Mouse (Mus musculus): Measurements from ENCODE around the gene Zdhhc8. TPM values are rescaled to one million over a fixed set of nuclear protein-coding genes. Genes with fewer than 3 reads are reported as not detected.

Zdhhc8 gene
- polyA plus RNA-seq, 1 experiment from 2014 or later = 1.6 TPM

- no peaks in the 10 kb centered on the region for H3K36me3 ChIP-seq (replicated peaks; ENCODE audit: insufficient read depth, low read length)
- no peak for DNase-seq
- no peaks in the 10 kb centered on the region for H3K9me3 ChIP-seq (ENCODE audit: low read length)
- H3K9ac ChIP-seq (replicated peaks) = no peak overlapping the region
- peaks cover 17% of the 10 kb centered on the region for H3K4me1 ChIP-seq (ENCODE audit: insufficient read depth)
- TF ChIP-seq CTCF (IDR thresholded peaks at IDR 0.05; ENCODE audit: low read depth) = no peak
- TF ChIP-seq EP300 (IDR thresholded peaks at IDR 0.05; ENCODE audit: low read depth) = no peak
- ATAC-seq = no peak
- WGBS (ENCODE audit: insufficient replicate concordance) = 29% methylated on average over 1 of the region's 1 CpGs
- H3K27me3 ChIP-seq (ENCODE audit: insufficient read depth, low read length) = no peaks in the 10 kb centered on the region
- H3K4me3 ChIP-seq (ENCODE audit: low read depth, low read length) = no peak overlapping the region
- no peak overlapping the region for H3K27ac ChIP-seq (ENCODE audit: low read depth)
- H3K4me2 ChIP-seq (ENCODE audit: low read depth, low read length) = no peak overlapping the region
Observed at GRCm38 (mm10) chr16:18233451-18233850, 1.5 kb downstream of the Zdhhc8 start.

GRCm38 (mm10) chr16:18231451-18231850 is 3.5 kb downstream of the Zdhhc8 start:
- H3K4me1 ChIP-seq (ENCODE audit: insufficient read depth) = peaks cover 17% of the 10 kb centered on the region
- H3K9me3 ChIP-seq (ENCODE audit: low read length) = no peaks in the 10 kb centered on the region
- H3K9ac ChIP-seq (replicated peaks) = no peak overlapping the region
- no peak for TF ChIP-seq EP300 (IDR thresholded peaks at IDR 0.05; ENCODE audit: low read depth)
- no peak for TF ChIP-seq CTCF (IDR thresholded peaks at IDR 0.05; ENCODE audit: low read depth)
- H3K4me2 ChIP-seq (ENCODE audit: low read depth, low read length) = no peak overlapping the region
- whole genome bisulfite sequencing (ENCODE audit: insufficient replicate concordance) = 75% methylated on average over 4 of the region's 4 CpGs
- DNase-seq (no peak), ATAC-seq (no peak)
- H3K27ac ChIP-seq (ENCODE audit: low read depth) = no peak overlapping the region
- H3K4me3 ChIP-seq (ENCODE audit: low read depth, low read length) = no peak overlapping the region
- no peaks in the 10 kb centered on the region for H3K27me3 ChIP-seq (ENCODE audit: insufficient read depth, low read length)
- peaks cover 1% of the 10 kb centered on the region; the same call in 1 of the 2 replicates for H3K36me3 ChIP-seq (replicated peaks; ENCODE audit: insufficient read depth, low read length)

GRCm38 (mm10) chr16:18231047-18231446 is 3.9 kb downstream of the Zdhhc8 start:
- Histone ChIP-seq H3K9ac (replicated peaks) (no peak overlapping the region), H3K36me3 (replicated peaks; ENCODE audit: insufficient read depth, low read length) (peaks cover 5% of the 10 kb centered on the region; the same call in 1 of the 2 replicates), H3K4me3 (ENCODE audit: low read depth, low read length) (no peak overlapping the region), H3K4me2 (ENCODE audit: low read depth, low read length) (no peak overlapping the region), H3K4me1 (ENCODE audit: insufficient read depth) (peaks cover 17% of the 10 kb centered on the region), H3K9me3 (ENCODE audit: low read length) (no peaks in the 10 kb centered on the region), H3K27me3 (ENCODE audit: insufficient read depth, low read length) (no peaks in the 10 kb centered on the region), H3K27ac (ENCODE audit: low read depth) (no peak overlapping the region; the same call in 1 of the 2 replicates)
- WGBS (ENCODE audit: insufficient replicate concordance) = 61% methylated on average over 3 of the region's 3 CpGs
- DNase-seq (no peak), ATAC-seq (no peak)
- TF ChIP-seq CTCF (IDR thresholded peaks at IDR 0.05; ENCODE audit: low read depth) (no peak), EP300 (IDR thresholded peaks at IDR 0.05; ENCODE audit: low read depth) (no peak)

- ATAC-seq (0 out of 2 replicates have a peak, but pooled peaks have one; percentile 24), DNase-seq (no peak)
- no peaks in the 10 kb centered on the region for H3K9me3 ChIP-seq (ENCODE audit: low read length)
- no peaks in the 10 kb centered on the region for H3K27me3 ChIP-seq (ENCODE audit: insufficient read depth, low read length)
- no peak overlapping the region for H3K4me2 ChIP-seq (ENCODE audit: low read depth, low read length)
- H3K27ac ChIP-seq (ENCODE audit: low read depth) = no peak overlapping the region
- no peak overlapping the region for H3K9ac ChIP-seq (replicated peaks)
- H3K36me3 ChIP-seq (replicated peaks; ENCODE audit: insufficient read depth, low read length) = peaks cover 5% of the 10 kb centered on the region; the same call in 1 of the 2 replicates
- H3K4me1 ChIP-seq (ENCODE audit: insufficient read depth) = peaks cover 13% of the 10 kb centered on the region
- no peak for TF ChIP-seq EP300 (IDR thresholded peaks at IDR 0.05; ENCODE audit: low read depth)
- TF ChIP-seq CTCF (IDR thresholded peaks at IDR 0.05; ENCODE audit: low read depth) = 0 out of 2 replicates have a peak, but pooled peaks have one; percentile 17
- 71% methylated on average over 6 of the region's 6 CpGs for WGBS (ENCODE audit: insufficient replicate concordance)
- no peak overlapping the region for H3K4me3 ChIP-seq (ENCODE audit: low read depth, low read length)
Observed at GRCm38 (mm10) chr16:18230617-18231016, 4.3 kb downstream of the Zdhhc8 start.

- peaks cover 11% of the 10 kb centered on the region for H3K4me1 ChIP-seq (ENCODE audit: insufficient read depth)
- no peak for ATAC-seq
- H3K27me3 ChIP-seq (ENCODE audit: insufficient read depth, low read length) = no peaks in the 10 kb centered on the region
- WGBS (ENCODE audit: insufficient replicate concordance) = 55% methylated on average over 11 of the region's 11 CpGs
- H3K27ac ChIP-seq (ENCODE audit: low read depth) = no peak overlapping the region
- peak; percentile 35 for DNase-seq
- H3K4me2 ChIP-seq (ENCODE audit: low read depth, low read length) = no peak overlapping the region
- H3K9ac ChIP-seq (replicated peaks) = no peak overlapping the region
- TF ChIP-seq CTCF (IDR thresholded peaks at IDR 0.05; ENCODE audit: low read depth) (no peak), EP300 (IDR thresholded peaks at IDR 0.05; ENCODE audit: low read depth) (no peak)
- no peaks in the 10 kb centered on the region for H3K9me3 ChIP-seq (ENCODE audit: low read length)
- no peak overlapping the region for H3K4me3 ChIP-seq (ENCODE audit: low read depth, low read length)
- peaks cover 6% of the 10 kb centered on the region; the same call in 1 of the 2 replicates for H3K36me3 ChIP-seq (replicated peaks; ENCODE audit: insufficient read depth, low read length)
Observed at GRCm38 (mm10) chr16:18229622-18230021, 5.3 kb downstream of the Zdhhc8 start.

- Histone ChIP-seq H3K4me1 (ENCODE audit: insufficient read depth) (peaks cover 11% of the 10 kb centered on the region), H3K4me3 (ENCODE audit: low read depth, low read length) (no peak overlapping the region), H3K36me3 (replicated peaks; ENCODE audit: insufficient read depth, low read length) (peaks cover 13% of the 10 kb centered on the region; the same call in 1 of the 2 replicates), H3K9me3 (ENCODE audit: low read length) (no peaks in the 10 kb centered on the region), H3K4me2 (ENCODE audit: low read depth, low read length) (no peak overlapping the region), H3K27me3 (ENCODE audit: insufficient read depth, low read length) (no peaks in the 10 kb centered on the region), H3K27ac (ENCODE audit: low read depth) (no peak overlapping the region), H3K9ac (replicated peaks) (no peak overlapping the region)
- no peak for ATAC-seq
- no peak for TF ChIP-seq EP300 (IDR thresholded peaks at IDR 0.05; ENCODE audit: low read depth)
- TF ChIP-seq CTCF (IDR thresholded peaks at IDR 0.05; ENCODE audit: low read depth) = no peak
- WGBS (ENCODE audit: insufficient replicate concordance) = 84% methylated on average over 4 of the region's 4 CpGs
- DNase-seq = no peak
Observed at GRCm38 (mm10) chr16:18228856-18229255, 6.1 kb downstream of the Zdhhc8 start.
